Mouse (Mus musculus): ENCODE results near the gene Tbc1d10c. TPM values are rescaled to one million over a fixed set of nuclear protein-coding genes. Genes with fewer than 3 reads are reported as not detected.
A peak's percentile ranks its signal among the peaks of the same experiment; 100 is the strongest.

The Tbc1d10c gene
- polyA plus RNA-seq, 1 experiment from 2014 or later: 3.1 TPM

GRCm38 (mm10) chr19:4194021-4194724 lies 3.1 kb upstream of the Tbc1d10c start:
- ATAC-seq (ENCODE audit: low FRiP score, low TSS enrichment): no peak
- Histone ChIP-seq H3K27me3 (ENCODE audit: insufficient read depth, low read length) (no peaks in the 10 kb centered on the region), H3K27ac (ENCODE audit: low read length) (no peak overlapping the region), H3K36me3 (ENCODE audit: insufficient read depth, low read length) (peaks cover 43% of the 10 kb centered on the region), H3K9ac (replicated peaks; ENCODE audit: low read length) (peak overlapping the region; percentile 15; the same call in 1 of the 2 replicates), H3K4me3 (ENCODE audit: low read length) (no peak overlapping the region), H3K4me1 (ENCODE audit: insufficient read depth, low read length) (peaks cover 56% of the 10 kb centered on the region), H3K9me3 (ENCODE audit: low read length) (no peaks in the 10 kb centered on the region), H3K4me2 (replicated peaks; ENCODE audit: low read depth, low read length) (no peak overlapping the region)
- 85% methylated on average over 8 of the region's 8 CpGs for WGBS

- peak overlapping the region; percentile 96 for H3K9ac ChIP-seq (replicated peaks; ENCODE audit: low read length)
- peaks cover 56% of the 10 kb centered on the region for H3K4me1 ChIP-seq (ENCODE audit: insufficient read depth, low read length)
- peak overlapping the region; percentile 83 for H3K4me3 ChIP-seq (ENCODE audit: low read length)
- no peaks in the 10 kb centered on the region for H3K27me3 ChIP-seq (ENCODE audit: insufficient read depth, low read length)
- no peaks in the 10 kb centered on the region for H3K9me3 ChIP-seq (ENCODE audit: low read length)
- H3K4me2 ChIP-seq (replicated peaks; ENCODE audit: low read depth, low read length): peak overlapping the region; percentile 91
- no peak for ATAC-seq (ENCODE audit: low FRiP score, low TSS enrichment)
- H3K27ac ChIP-seq (ENCODE audit: low read length): no peak overlapping the region; the same call in 1 of the 2 replicates
- 51% methylated on average over 6 of the region's 6 CpGs for WGBS
- peaks cover 43% of the 10 kb centered on the region for H3K36me3 ChIP-seq (ENCODE audit: insufficient read depth, low read length)
Measured at GRCm38 (mm10) chr19:4193129-4193528, 2.0 kb upstream of the Tbc1d10c start.

GRCm38 (mm10) chr19:4192251-4192985 lies 1.3 kb upstream of the Tbc1d10c start:
- H3K4me2 ChIP-seq (replicated peaks; ENCODE audit: low read depth, low read length): peak overlapping the region; percentile 91
- peak overlapping the region; percentile 96 for H3K9ac ChIP-seq (replicated peaks; ENCODE audit: low read length)
- H3K4me3 ChIP-seq (ENCODE audit: low read length): peak overlapping the region; percentile 83
- H3K9me3 ChIP-seq (ENCODE audit: low read length): no peaks in the 10 kb centered on the region
- 0 out of 2 replicates have a peak, but pooled peaks have one; percentile 1 for ATAC-seq (ENCODE audit: low FRiP score, low TSS enrichment)
- WGBS: under 1% methylated on average over 51 of the region's 52 CpGs
- H3K4me1 ChIP-seq (ENCODE audit: insufficient read depth, low read length): peaks cover 54% of the 10 kb centered on the region
- peak overlapping the region; percentile 97 for H3K27ac ChIP-seq (ENCODE audit: low read length)
- peaks cover 40% of the 10 kb centered on the region for H3K36me3 ChIP-seq (ENCODE audit: insufficient read depth, low read length)
- no peaks in the 10 kb centered on the region for H3K27me3 ChIP-seq (ENCODE audit: insufficient read depth, low read length)

GRCm38 (mm10) chr19:4191528-4192250 lies 605 bp upstream of the Tbc1d10c start, which contains the start of gene Ppp1ca:
Ppp1ca (plus strand) TSS chr19:4192065.
- H3K27ac ChIP-seq (ENCODE audit: low read length): peak within 1 kb of the TSS; percentile 97
- H3K4me1 ChIP-seq (ENCODE audit: insufficient read depth, low read length): peaks cover 47% of the 10 kb centered on the region
- ATAC-seq (ENCODE audit: low FRiP score, low TSS enrichment): peak; percentile 95
- peak within 1 kb of the TSS; percentile 91 for H3K4me2 ChIP-seq (replicated peaks; ENCODE audit: low read depth, low read length)
- peak within 1 kb of the TSS; percentile 83 for H3K4me3 ChIP-seq (ENCODE audit: low read length)
- H3K9me3 ChIP-seq (ENCODE audit: low read length): no peaks in the 10 kb centered on the region
- 3% methylated on average over 32 of the region's 47 CpGs for WGBS
- H3K27me3 ChIP-seq (ENCODE audit: insufficient read depth, low read length): no peaks in the 10 kb centered on the region
- H3K9ac ChIP-seq (replicated peaks; ENCODE audit: low read length): peak within 1 kb of the TSS; percentile 96
- peaks cover 33% of the 10 kb centered on the region for H3K36me3 ChIP-seq (ENCODE audit: insufficient read depth, low read length)

- no peak overlapping the region for H3K27ac ChIP-seq (ENCODE audit: low read length)
- H3K4me1 ChIP-seq (ENCODE audit: insufficient read depth, low read length): peaks cover 35% of the 10 kb centered on the region
- no peak overlapping the region for H3K9ac ChIP-seq (replicated peaks; ENCODE audit: low read length)
- no peaks in the 10 kb centered on the region for H3K9me3 ChIP-seq (ENCODE audit: low read length)
- no peak for ATAC-seq (ENCODE audit: low FRiP score, low TSS enrichment)
- no peak overlapping the region for H3K4me2 ChIP-seq (replicated peaks; ENCODE audit: low read depth, low read length)
- no peaks in the 10 kb centered on the region for H3K27me3 ChIP-seq (ENCODE audit: insufficient read depth, low read length)
- no peak overlapping the region for H3K4me3 ChIP-seq (ENCODE audit: low read length)
- 88% methylated on average over 12 of the region's 12 CpGs for WGBS
- H3K36me3 ChIP-seq (ENCODE audit: insufficient read depth, low read length): peaks cover 8% of the 10 kb centered on the region; the same call in 1 of the 2 replicates
Measured at GRCm38 (mm10) chr19:4189051-4189620, 1.9 kb downstream of the Tbc1d10c start.

- 53% methylated on average over 3 of the region's 3 CpGs for WGBS
- Histone ChIP-seq H3K9ac (replicated peaks; ENCODE audit: low read length) (no peak overlapping the region), H3K9me3 (ENCODE audit: low read length) (no peaks in the 10 kb centered on the region), H3K4me3 (ENCODE audit: low read length) (no peak overlapping the region), H3K27me3 (ENCODE audit: insufficient read depth, low read length) (no peaks in the 10 kb centered on the region), H3K36me3 (ENCODE audit: insufficient read depth, low read length) (no peaks in the 10 kb centered on the region), H3K27ac (ENCODE audit: low read length) (no peak overlapping the region), H3K4me1 (ENCODE audit: insufficient read depth, low read length) (peaks cover 27% of the 10 kb centered on the region), H3K4me2 (replicated peaks; ENCODE audit: low read depth, low read length) (no peak overlapping the region)
- no peak for ATAC-seq (ENCODE audit: low FRiP score, low TSS enrichment)
Measured at GRCm38 (mm10) chr19:4187303-4187702, 3.8 kb downstream of the Tbc1d10c start.

- Histone ChIP-seq H3K36me3 (ENCODE audit: insufficient read depth, low read length) (no peaks in the 10 kb centered on the region), H3K9ac (replicated peaks; ENCODE audit: low read length) (peak overlapping the region; percentile 23; the same call in 1 of the 2 replicates), H3K4me1 (ENCODE audit: insufficient read depth, low read length) (peaks cover 22% of the 10 kb centered on the region), H3K27ac (ENCODE audit: low read length) (peak overlapping the region; percentile 55), H3K4me2 (replicated peaks; ENCODE audit: low read depth, low read length) (0 out of 2 replicates have a peak overlapping the region, but pooled peaks have one; percentile 16), H3K4me3 (ENCODE audit: low read length) (no peak overlapping the region), H3K9me3 (ENCODE audit: low read length) (no peaks in the 10 kb centered on the region), H3K27me3 (ENCODE audit: insufficient read depth, low read length) (no peaks in the 10 kb centered on the region)
- 47% methylated on average over 15 of the region's 15 CpGs for WGBS
- ATAC-seq (ENCODE audit: low FRiP score, low TSS enrichment): peak; percentile 39
Measured at GRCm38 (mm10) chr19:4184976-4185975, 5.8 kb downstream of the Tbc1d10c start.

GRCm38 (mm10) chr19:4183689-4184088 lies 7.4 kb downstream of the Tbc1d10c start:
- H3K36me3 ChIP-seq (ENCODE audit: insufficient read depth, low read length): no peaks in the 10 kb centered on the region
- no peak for ATAC-seq (ENCODE audit: low FRiP score, low TSS enrichment)
- H3K9ac ChIP-seq (replicated peaks; ENCODE audit: low read length): no peak overlapping the region
- H3K9me3 ChIP-seq (ENCODE audit: low read length): no peaks in the 10 kb centered on the region
- H3K27me3 ChIP-seq (ENCODE audit: insufficient read depth, low read length): no peaks in the 10 kb centered on the region
- WGBS: 93% methylated on average over 2 of the region's 2 CpGs
- peaks cover 22% of the 10 kb centered on the region for H3K4me1 ChIP-seq (ENCODE audit: insufficient read depth, low read length)
- H3K4me2 ChIP-seq (replicated peaks; ENCODE audit: low read depth, low read length): no peak overlapping the region
- no peak overlapping the region for H3K27ac ChIP-seq (ENCODE audit: low read length)
- H3K4me3 ChIP-seq (ENCODE audit: low read length): no peak overlapping the region
